Mouse (Mus musculus) monocyte, adult 5-6 weeks (primary cell): ENCODE data around the gene Wwox. TPM values are rescaled to one million over a fixed set of nuclear protein-coding genes. Genes with fewer than 3 reads are reported as not detected.

ENCODE experiments used
- ATAC-seq: fragments of 153-309, 156-312 bp; replicated peaks from 2 replicates; pipeline ENCODE4 v1.8.0; 2017; ENCODE audit warnings: mild to moderate bottlenecking; ENCODE audit not compliant: low TSS enrichment, insufficient number of reproducible peaks, severe bottlenecking, poor library complexity, low FRiP score
- total RNA-seq: library from RNA; stranded (forward); fragments of 200-1000, 200-491, 200-594 nt; gene quantifications from 3 replicates; pipeline ENCODE4 v1.2.3, GENCODE M21; 2017

Wwox gene
- total RNA-seq, 1 experiment from 2014 or later, result 4.3 TPM

- ATAC-seq, result no peak
Measured at GRCm38 (mm10) chr8:114460600-114460999, 21.1 kb downstream of the Wwox start.

- ATAC-seq, result no peak
Measured at GRCm38 (mm10) chr8:114462591-114462990, 23.1 kb downstream of the Wwox start.

- ATAC-seq, result no peak
Measured at GRCm38 (mm10) chr8:114463305-114463704, 23.9 kb downstream of the Wwox start.

- no peak for ATAC-seq
Measured at GRCm38 (mm10) chr8:114468526-114469207, 29.2 kb downstream of the Wwox start.

- no peak for ATAC-seq
Measured at GRCm38 (mm10) chr8:114469208-114469590, 29.7 kb downstream of the Wwox start.

GRCm38 (mm10) chr8:114473546-114473945 is 34.1 kb downstream of the Wwox start:
- ATAC-seq, result no peak

- no peak for ATAC-seq
Measured at GRCm38 (mm10) chr8:114476919-114477318, 37.5 kb downstream of the Wwox start.

- no peak for ATAC-seq
Measured at GRCm38 (mm10) chr8:114477790-114478189, 38.3 kb downstream of the Wwox start.

- ATAC-seq, result no peak
Measured at GRCm38 (mm10) chr8:114479749-114480148, 40.3 kb downstream of the Wwox start.

GRCm38 (mm10) chr8:114491662-114492160 is 52.3 kb downstream of the Wwox start:
- ATAC-seq, result no peak

- ATAC-seq, result no peak
Measured at GRCm38 (mm10) chr8:114499448-114500144, 60.1 kb downstream of the Wwox start.

GRCm38 (mm10) chr8:114501906-114502305 is 62.5 kb downstream of the Wwox start:
- ATAC-seq, result no peak

- ATAC-seq, result no peak
Measured at GRCm38 (mm10) chr8:114503196-114503595, 63.7 kb downstream of the Wwox start.

GRCm38 (mm10) chr8:114504889-114505288 is 65.4 kb downstream of the Wwox start:
- no peak for ATAC-seq

- no peak for ATAC-seq
Measured at GRCm38 (mm10) chr8:114505351-114506347, 66.2 kb downstream of the Wwox start.

GRCm38 (mm10) chr8:114507404-114507803 is 67.9 kb downstream of the Wwox start:
- no peak for ATAC-seq

- ATAC-seq, result no peak
Measured at GRCm38 (mm10) chr8:114510226-114510625, 70.8 kb downstream of the Wwox start.

- ATAC-seq, result no peak
Measured at GRCm38 (mm10) chr8:114512075-114512935, 72.8 kb downstream of the Wwox start.
